Mouse (Mus musculus): ENCODE data around the gene Fxr1.

DNA sequence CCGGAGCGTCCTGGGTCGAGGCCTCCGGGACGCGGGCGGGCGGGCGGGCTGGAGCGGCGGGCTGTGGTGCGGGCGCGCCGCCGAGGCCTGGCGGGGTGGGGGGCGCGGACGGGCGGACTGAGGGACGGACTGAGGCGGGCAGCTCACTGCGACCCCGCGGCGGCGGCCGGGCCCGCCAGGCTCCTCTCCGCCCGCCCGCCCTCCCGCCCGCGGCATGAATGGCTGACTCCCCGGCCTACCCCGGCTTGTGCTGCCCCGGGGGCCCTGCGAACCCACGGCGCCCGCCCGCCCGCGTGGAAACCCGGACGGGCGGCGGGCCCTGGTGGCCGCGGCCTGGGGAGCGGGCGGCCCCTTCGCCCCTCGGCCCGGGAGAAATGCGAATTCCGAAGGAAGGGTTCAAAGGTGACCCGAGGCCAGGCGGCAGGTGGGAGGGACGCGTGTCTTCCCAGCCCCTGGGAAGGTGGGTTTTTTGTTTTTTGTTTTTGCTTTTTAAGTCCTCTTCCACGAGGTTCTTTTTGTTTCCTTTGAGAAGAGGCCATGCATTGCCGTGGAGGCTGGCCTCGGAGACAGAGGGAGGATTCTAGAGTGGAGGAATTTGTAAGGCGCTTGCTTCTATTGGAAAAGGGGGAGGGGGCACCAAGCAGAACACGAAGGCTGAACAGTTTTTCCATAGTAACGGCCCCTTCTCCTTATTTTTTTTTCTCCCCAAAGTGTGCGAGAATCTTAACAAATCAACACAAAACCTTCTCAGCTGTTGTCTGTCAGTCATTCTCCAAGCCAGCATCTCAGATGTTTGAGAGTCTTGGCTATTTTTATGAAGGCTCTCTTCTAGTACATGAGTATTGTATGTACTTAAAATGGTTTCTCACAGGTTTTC, 877 bp downstream of the Fxr1 start:
- no peak for TF ChIP-seq TAL1 (IDR thresholded peaks at IDR 0.05; ENCODE audit: low read length)
- no peak for TF ChIP-seq GATA1 (IDR thresholded peaks at IDR 0.05; ENCODE audit: low read length)

Measured in erythroblast, embryonic 14.5 days (primary cell).